Mouse (Mus musculus): Measurements from ENCODE around the gene Stoml1.
A peak's percentile ranks its signal among the peaks of the same experiment; 100 is the strongest.

The Stoml1 gene

DNA sequence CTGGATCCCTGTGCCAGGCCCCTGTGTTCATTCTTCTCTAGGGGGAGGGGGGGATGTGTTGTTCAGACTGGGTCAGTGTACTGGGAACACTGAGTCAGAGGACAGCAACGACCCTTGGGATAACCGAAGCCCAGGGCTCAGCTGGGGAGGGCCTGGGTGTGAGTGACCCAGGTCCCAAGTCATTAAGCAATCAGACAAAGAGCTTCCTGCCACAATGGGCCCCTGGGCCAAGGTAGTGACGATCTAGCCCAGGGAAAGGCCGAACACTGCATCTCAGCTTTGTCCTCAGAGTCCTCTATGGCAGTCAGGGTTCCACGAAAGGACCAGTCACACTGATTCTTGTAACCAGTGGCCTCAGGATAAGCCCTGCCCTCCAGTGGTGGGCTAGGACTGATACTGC lies 50.2 kb downstream of the Stoml1 start:
- DNase-seq (ENCODE audit: low read depth, low spot score): no peak

DNA sequence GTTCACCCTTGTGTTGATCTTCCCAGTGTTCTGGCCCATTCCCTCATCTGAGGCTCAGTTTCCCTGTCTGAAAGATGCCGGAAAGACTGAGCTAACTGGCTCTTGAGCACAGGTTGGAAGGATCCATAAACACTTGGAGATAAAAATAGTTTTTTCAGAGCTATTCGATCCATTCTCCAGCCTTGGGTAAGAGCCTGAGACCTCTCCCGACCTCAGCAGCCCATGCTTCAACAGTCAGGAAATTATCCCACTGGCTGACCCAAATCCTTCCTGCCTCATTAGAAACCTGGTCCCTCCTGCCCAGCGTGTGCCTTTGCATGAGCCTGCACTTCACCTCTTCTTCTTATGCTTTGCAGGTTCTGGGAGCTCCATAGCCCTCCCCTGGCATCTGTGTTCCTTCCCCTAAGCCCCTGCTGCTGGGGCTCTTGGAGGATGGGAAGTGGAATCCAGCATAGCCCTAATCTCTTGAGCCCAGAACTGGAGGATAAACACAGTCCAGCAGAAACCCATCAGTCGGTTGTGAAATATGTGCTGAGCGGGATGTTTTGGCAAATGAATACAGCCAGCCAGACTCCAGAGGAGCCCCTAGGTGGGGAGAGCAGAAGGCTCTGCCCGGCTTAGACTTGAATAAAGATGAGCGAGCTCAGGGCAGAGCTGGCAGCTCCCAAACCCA lies 50.8 kb downstream of the Stoml1 start:
- DNase-seq (ENCODE audit: low read depth, low spot score): peak; percentile 50

DNA sequence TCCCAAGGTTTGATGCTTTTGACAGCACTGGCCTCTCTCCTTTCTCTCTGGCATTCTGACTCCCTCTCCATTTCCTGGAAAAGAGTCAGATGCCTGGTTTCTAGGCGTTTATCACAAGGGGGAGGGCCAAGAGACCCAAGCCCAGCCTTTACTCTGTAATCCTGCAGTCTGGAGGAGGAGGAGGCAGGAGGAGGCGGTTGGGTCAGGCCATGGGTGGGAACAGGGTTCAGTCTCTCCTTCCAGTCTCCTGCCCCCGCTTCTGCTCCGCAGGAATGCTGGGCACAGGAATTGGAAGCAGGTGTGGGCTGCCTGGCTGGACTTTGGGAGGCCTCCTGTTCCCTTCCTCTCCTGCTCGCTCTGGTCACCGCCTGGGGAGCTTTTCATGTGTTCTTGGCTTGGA lies 52.7 kb downstream of the Stoml1 start:
- DNase-seq (ENCODE audit: low read depth, low spot score): no peak

DNA sequence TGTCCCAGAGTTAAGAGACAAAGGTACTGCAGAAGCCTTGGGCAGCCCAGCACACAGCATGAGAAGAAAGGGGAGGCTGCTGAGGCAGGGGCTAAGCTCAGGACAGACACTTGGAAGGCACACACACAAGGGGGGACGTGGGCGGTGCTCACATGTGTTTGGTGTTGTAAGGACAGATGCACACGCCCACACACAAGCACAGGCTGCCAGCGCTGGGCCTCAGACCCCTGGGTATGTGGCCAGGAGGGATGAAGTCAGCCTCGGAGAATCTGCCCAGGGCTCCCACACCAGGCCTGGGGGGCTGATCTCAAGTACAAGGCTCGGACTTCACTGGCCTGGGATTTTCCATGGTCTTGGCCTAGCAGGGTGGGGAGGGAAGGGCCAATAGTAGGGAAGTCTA lies 55.4 kb downstream of the Stoml1 start:
- no peak for DNase-seq (ENCODE audit: low read depth, low spot score)

DNA sequence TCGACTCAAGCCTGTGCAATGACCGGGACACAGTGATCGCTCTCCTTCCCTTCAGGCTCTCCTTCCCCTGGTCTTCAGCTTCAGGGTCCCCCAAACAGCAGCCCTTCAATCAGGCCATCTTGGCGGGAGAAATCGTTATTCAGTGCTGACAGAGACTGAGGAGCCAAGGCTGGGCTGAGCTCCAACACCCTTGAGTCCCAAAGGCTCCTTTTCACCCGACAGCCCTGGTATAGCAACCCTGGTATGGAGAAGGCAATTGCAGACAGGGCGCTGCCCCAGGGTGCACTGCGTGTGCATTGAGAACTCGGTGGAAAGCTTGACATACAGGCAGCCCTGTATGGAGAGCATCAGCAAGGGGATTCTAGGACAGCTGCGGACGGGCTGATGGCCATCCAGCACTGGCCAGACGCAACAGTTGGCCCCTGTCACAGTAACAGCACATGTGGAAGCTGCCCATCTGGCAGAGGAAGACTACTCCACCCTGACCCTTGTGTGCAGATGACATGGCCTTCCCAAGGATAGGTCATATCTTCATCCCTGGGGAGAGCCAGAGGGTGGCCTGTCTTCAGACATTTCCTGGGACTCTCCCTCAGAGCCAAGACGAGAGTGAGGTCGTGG lies 57.2 kb downstream of the Stoml1 start:
- DNase-seq (ENCODE audit: low read depth, low spot score): no peak

DNA sequence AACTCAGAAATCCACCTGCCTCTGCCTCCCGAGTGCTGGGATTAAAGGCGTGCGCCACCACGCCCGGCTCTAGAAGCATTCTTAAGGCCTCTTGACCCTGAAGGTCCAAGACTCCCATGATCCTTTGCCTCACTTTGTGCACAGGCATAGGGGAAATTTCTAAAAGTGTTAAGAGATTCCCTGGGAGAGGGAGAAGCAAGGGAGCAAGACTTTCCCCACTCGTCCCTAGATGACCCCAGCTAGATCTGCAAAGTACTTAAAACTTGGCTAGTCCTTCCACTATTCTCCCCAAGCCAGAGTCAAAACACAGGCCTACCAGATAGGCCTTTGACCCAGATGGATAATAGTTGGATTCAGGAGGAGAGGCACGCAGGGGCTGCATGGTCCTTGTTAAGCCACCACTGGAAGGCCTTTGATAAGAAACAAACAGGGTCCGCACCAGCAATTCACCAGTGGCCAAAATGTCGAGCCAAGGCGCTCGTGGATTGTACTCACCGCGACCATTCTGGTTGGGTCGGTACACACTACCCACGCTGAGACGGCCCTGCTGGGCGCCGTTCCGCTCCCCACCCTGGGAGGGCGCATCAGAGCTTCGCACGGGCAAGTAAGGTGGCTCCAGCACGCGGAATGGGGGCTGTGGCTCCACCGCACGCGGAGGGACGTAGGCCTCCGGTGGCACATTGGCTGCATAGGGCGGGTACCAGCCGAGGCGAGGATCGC lies 58.4 kb downstream of the Stoml1 start:
- DNase-seq (ENCODE audit: low read depth, low spot score): no peak
